ENCODE assay signal across 15 mouse cellular contexts in genomic region chr7:4777851-4778637, GRCm38 (mm10). TPM values are rescaled to one million over a fixed set of nuclear protein-coding genes. Genes with fewer than 3 reads are reported as not detected.
DNase-seq lines count a peak whose midpoint lies in the region; ATAC-seq and TF ChIP-seq lines count a peak whose summit lies in the region.
"Had no signal": no experiment of that assay in that cellular context is flagged by ENCODE, and none has a peak within 500 bp of the region (broad histone marks: within the 10 kb centered on the region; RNA-seq: fewer than 3 reads in every experiment).

No protein-coding gene starts in this region.

- peaks cover 84% of the 10 kb centered on the region for H3K27me3 ChIP-seq in hindbrain, embryonic 10.5 days (ENCODE audit: insufficient read depth, poor library complexity, severe bottlenecking)
- peaks cover 51% of the 10 kb centered on the region for H3K27me3 ChIP-seq in hindbrain, embryonic 14.5 days (ENCODE audit: control insufficient read depth, insufficient read depth, low read length)
- H3K27me3 ChIP-seq in midbrain, embryonic 11.5 days (ENCODE audit: control insufficient read depth, insufficient read depth, low read length), result peaks cover 37% of the 10 kb centered on the region
- peaks cover 63% of the 10 kb centered on the region for H3K27me3 ChIP-seq in midbrain, embryonic 13.5 days
- peaks cover 71% of the 10 kb centered on the region for H3K27me3 ChIP-seq in limb, embryonic 15.5 days

- WGBS in hindbrain, embryonic 10.5 days, result 3% methylated on average over 20 of the region's 20 CpGs
- 4% methylated on average over 19 of the region's 20 CpGs for WGBS in hindbrain, embryonic 14.5 days
- 5% methylated on average over 20 of the region's 20 CpGs for WGBS in midbrain, embryonic 11.5 days
- WGBS in midbrain, embryonic 13.5 days, result 6% methylated on average over 15 of the region's 20 CpGs
- 7% methylated on average over 20 of the region's 20 CpGs for WGBS in limb, embryonic 15.5 days

- no peak for TF ChIP-seq CTCF in embryonic fibroblast, embryonic 13.5 days (IDR thresholded peaks at IDR 0.05; ENCODE audit: borderline replicate concordance, insufficient read depth, low read length)

- H3K4me2 ChIP-seq in hindbrain, embryonic 14.5 days (replicated peaks), result no peak overlapping the region
- no peak overlapping the region for H3K4me2 ChIP-seq in midbrain, embryonic 11.5 days
- no peak overlapping the region for H3K4me2 ChIP-seq in midbrain, embryonic 13.5 days (replicated peaks)
- peak overlapping the region; percentile 15; the same call in 1 of the 2 replicates for H3K4me2 ChIP-seq in limb, embryonic 15.5 days

- H3K9ac ChIP-seq in hindbrain, embryonic 14.5 days, result no peak overlapping the region
- H3K9ac ChIP-seq in midbrain, embryonic 11.5 days (ENCODE audit: low read length), result no peak overlapping the region
- H3K9ac ChIP-seq in midbrain, embryonic 13.5 days (replicated peaks), result no peak overlapping the region
- H3K9ac ChIP-seq in limb, embryonic 15.5 days, result no peak overlapping the region
- H3K9ac ChIP-seq: liver, embryonic 14.5 days had no signal

- ATAC-seq in hindbrain, embryonic 14.5 days (ENCODE audit: low FRiP score), result no peak
- peak; percentile 31; the same call in 1 of the 2 replicates for ATAC-seq in midbrain, embryonic 11.5 days (ENCODE audit: low FRiP score)
- no peak for ATAC-seq in midbrain, embryonic 13.5 days
- 0 out of 2 replicates have a peak, but pooled peaks have one; percentile 11 for ATAC-seq in limb, embryonic 15.5 days (ENCODE audit: insufficient number of reproducible peaks, low FRiP score, low TSS enrichment, low read depth)
- ATAC-seq in frontal cortex, adult (ENCODE audit: low TSS enrichment), result no peak
- ATAC-seq: CD4-positive, CD25-positive, alpha-beta regulatory T cell, adult 4 months had no signal

- DNase-seq in hindbrain, embryonic 10.5 days (ENCODE audit: low spot score), result no peak
- DNase-seq in hindbrain, embryonic 14.5 days (ENCODE audit: low spot score), result no peak
- DNase-seq in midbrain, embryonic 11.5 days (ENCODE audit: low spot score, missing footprints), result no peak
- DNase-seq in gastrocnemius, postnatal 4 days (ENCODE audit: low spot score in 2 of 2), result no peak
- DNase-seq: cerebellum, adult 18-20 months had no signal

- peak overlapping the region; percentile 44 for H3K4me3 ChIP-seq in hindbrain, embryonic 10.5 days
- H3K4me3 ChIP-seq in hindbrain, embryonic 14.5 days (replicated peaks; ENCODE audit: low read length), result no peak overlapping the region
- H3K4me3 ChIP-seq in midbrain, embryonic 11.5 days (ENCODE audit: low read depth, low read length), result no peak overlapping the region
- no peak overlapping the region for H3K4me3 ChIP-seq in midbrain, embryonic 13.5 days (replicated peaks)
- H3K4me3 ChIP-seq in embryonic fibroblast, embryonic 13.5 days (ENCODE audit: insufficient read depth, low read length), result peak overlapping the region; percentile 26
- peak overlapping the region; percentile 38; the same call in 1 of the 2 replicates for H3K4me3 ChIP-seq in limb, embryonic 15.5 days

- 0 out of 2 replicates have a peak, but pooled peaks cover 6% of the 10 kb centered on the region for H3K9me3 ChIP-seq in hindbrain, embryonic 10.5 days
- no peaks in the 10 kb centered on the region for H3K9me3 ChIP-seq in hindbrain, embryonic 14.5 days (ENCODE audit: control insufficient read depth, low read length)
- H3K9me3 ChIP-seq in midbrain, embryonic 11.5 days (ENCODE audit: control insufficient read depth, low read length), result no peaks in the 10 kb centered on the region
- no peaks in the 10 kb centered on the region for H3K9me3 ChIP-seq in midbrain, embryonic 13.5 days
- H3K9me3 ChIP-seq in limb, embryonic 15.5 days, result no peaks in the 10 kb centered on the region

- no peaks in the 10 kb centered on the region for H3K36me3 ChIP-seq in hindbrain, embryonic 10.5 days
- no peaks in the 10 kb centered on the region for H3K36me3 ChIP-seq in hindbrain, embryonic 14.5 days (replicated peaks; ENCODE audit: control insufficient read depth, insufficient read depth)
- H3K36me3 ChIP-seq in midbrain, embryonic 11.5 days (ENCODE audit: control insufficient read depth, insufficient read depth, low read length), result no peaks in the 10 kb centered on the region
- H3K36me3 ChIP-seq in midbrain, embryonic 13.5 days, result no peaks in the 10 kb centered on the region
- no peaks in the 10 kb centered on the region for H3K36me3 ChIP-seq in limb, embryonic 15.5 days

- TF ChIP-seq POLR2A in embryonic fibroblast, embryonic 13.5 days (IDR thresholded peaks at IDR 0.05; ENCODE audit: low read depth, low read length), result no peak; the same call in 1 of the 2 replicates

- H3K27ac ChIP-seq in hindbrain, embryonic 10.5 days, result peak overlapping the region; percentile 59
- H3K27ac ChIP-seq in hindbrain, embryonic 14.5 days, result no peak overlapping the region
- no peak overlapping the region for H3K27ac ChIP-seq in midbrain, embryonic 11.5 days (ENCODE audit: low read depth, low read length)
- no peak overlapping the region for H3K27ac ChIP-seq in midbrain, embryonic 13.5 days
- peak overlapping the region; percentile 10; the same call in 1 of the 2 replicates for H3K27ac ChIP-seq in embryonic fibroblast, embryonic 13.5 days (ENCODE audit: insufficient read depth, low read length)
- no peak overlapping the region for H3K27ac ChIP-seq in limb, embryonic 15.5 days
- H3K27ac ChIP-seq: liver, embryonic 14.5 days had no signal

- peaks cover 33% of the 10 kb centered on the region for H3K4me1 ChIP-seq in hindbrain, embryonic 10.5 days (replicated peaks)
- 0 out of 2 replicates have a peak, but pooled peaks cover 5% of the 10 kb centered on the region for H3K4me1 ChIP-seq in hindbrain, embryonic 14.5 days (replicated peaks; ENCODE audit: control insufficient read depth, insufficient read depth, low read length)
- peaks cover 9% of the 10 kb centered on the region for H3K4me1 ChIP-seq in midbrain, embryonic 11.5 days (ENCODE audit: control insufficient read depth, insufficient read depth, low read length)
- H3K4me1 ChIP-seq in midbrain, embryonic 13.5 days (replicated peaks), result peaks cover 9% of the 10 kb centered on the region
- peaks cover 7% of the 10 kb centered on the region for H3K4me1 ChIP-seq in embryonic fibroblast, embryonic 13.5 days (ENCODE audit: control insufficient read depth, insufficient read depth, low read length)
- peaks cover 22% of the 10 kb centered on the region for H3K4me1 ChIP-seq in limb, embryonic 15.5 days

RNA-seq across cellular contexts. Expression of gene Il11, which starts 4.6 kb away (rescaled TPM):
- 0.44 and 0.96 TPM in 2 replicates for polyA plus RNA-seq in hindbrain, embryonic 10.5 days (2016; fragmentation: Nextera tagmentation; extraction: Ambion mirVana)
- 0.35 and 0.41 TPM in 2 replicates for polyA plus RNA-seq in hindbrain, embryonic 14.5 days (2014; fragmentation: Nextera tagmentation; extraction: Ambion mirVana)
- polyA plus RNA-seq in midbrain, embryonic 11.5 days (2014; fragmentation: Nextera tagmentation; extraction: Ambion mirVana), result 0.07 TPM in 1 of 2 replicates, not detected in the other
- polyA plus RNA-seq in midbrain, embryonic 13.5 days (2015; fragmentation: Nextera tagmentation; extraction: Ambion mirVana), result 0.48 and 1.1 TPM in 2 replicates
- 3.3 and 7.8 TPM in 2 replicates for polyA plus RNA-seq in embryonic fibroblast, embryonic 13.5 days (2011; ENCODE audit: insufficient read length, low read depth, missing spikeins)
- 0.49 and 0.63 TPM in 2 replicates for polyA plus RNA-seq in limb, embryonic 15.5 days (2015; fragmentation: Nextera tagmentation; extraction: Ambion mirVana)
- under 1 TPM; 0.18 to 0.29 TPM for total RNA-seq in gastrocnemius, postnatal 4 days (2021)
- total RNA-seq: gastrocnemius, postnatal 25 days; heart, postnatal 36 days had no signal

RNA-seq across cellular contexts. Expression of gene Tmem190, which starts 4.7 kb away (rescaled TPM):
- polyA plus RNA-seq in hindbrain, embryonic 10.5 days (2016; fragmentation: Nextera tagmentation; extraction: Ambion mirVana), result 0.30 TPM in 1 of 2 replicates, not detected in the other
- not detected in 2 replicates for polyA plus RNA-seq in hindbrain, embryonic 14.5 days (2014; fragmentation: Nextera tagmentation; extraction: Ambion mirVana)
- not detected in 2 replicates for polyA plus RNA-seq in midbrain, embryonic 11.5 days (2014; fragmentation: Nextera tagmentation; extraction: Ambion mirVana)
- polyA plus RNA-seq in midbrain, embryonic 13.5 days (2015; fragmentation: Nextera tagmentation; extraction: Ambion mirVana), result 0.45 TPM in 1 of 2 replicates, not detected in the other
- not detected in 2 replicates for polyA plus RNA-seq in embryonic fibroblast, embryonic 13.5 days (2011; ENCODE audit: insufficient read length, low read depth, missing spikeins)
- polyA plus RNA-seq in limb, embryonic 15.5 days (2015; fragmentation: Nextera tagmentation; extraction: Ambion mirVana), result 0.38 and 0.68 TPM in 2 replicates
- not detected for total RNA-seq in gastrocnemius, postnatal 4 days (2021)
- total RNA-seq: gastrocnemius, postnatal 25 days; heart, postnatal 36 days; layer of hippocampus, postnatal 25 days had no signal
- polyA plus RNA-seq: CD4-positive, CD25-positive, alpha-beta regulatory T cell, adult 4 months; cortical plate, adult 2 months; liver, embryonic 14.5 days had no signal

RNA-seq across cellular contexts. Expression of gene Fam71e2, which starts 6.9 kb away (rescaled TPM):
- polyA plus RNA-seq in hindbrain, embryonic 10.5 days (2016; fragmentation: Nextera tagmentation; extraction: Ambion mirVana), result not detected in 2 replicates
- polyA plus RNA-seq in hindbrain, embryonic 14.5 days (2014; fragmentation: Nextera tagmentation; extraction: Ambion mirVana), result not detected in 2 replicates
- polyA plus RNA-seq in midbrain, embryonic 11.5 days (2014; fragmentation: Nextera tagmentation; extraction: Ambion mirVana), result not detected in 2 replicates
- not detected in 2 replicates for polyA plus RNA-seq in midbrain, embryonic 13.5 days (2015; fragmentation: Nextera tagmentation; extraction: Ambion mirVana)
- polyA plus RNA-seq in embryonic fibroblast, embryonic 13.5 days (2011; ENCODE audit: insufficient read length, low read depth, missing spikeins), result not detected in 2 replicates
- not detected in 2 replicates for polyA plus RNA-seq in limb, embryonic 15.5 days (2015; fragmentation: Nextera tagmentation; extraction: Ambion mirVana)
- total RNA-seq in gastrocnemius, postnatal 4 days (2021), result not detected
- total RNA-seq: gastrocnemius, postnatal 25 days; heart, postnatal 36 days; layer of hippocampus, postnatal 25 days had no signal
- polyA plus RNA-seq: CD4-positive, CD25-positive, alpha-beta regulatory T cell, adult 4 months; cortical plate, adult 2 months; liver, embryonic 14.5 days had no signal

RNA-seq across cellular contexts. Expression of gene Tmem238, which starts 11.4 kb away (rescaled TPM):
- polyA plus RNA-seq in hindbrain, embryonic 10.5 days (2016; fragmentation: Nextera tagmentation; extraction: Ambion mirVana), result 2.6 and 4.3 TPM in 2 replicates
- polyA plus RNA-seq in hindbrain, embryonic 14.5 days (2014; fragmentation: Nextera tagmentation; extraction: Ambion mirVana), result 3.2 and 4.1 TPM in 2 replicates
- 1.3 and 1.4 TPM in 2 replicates for polyA plus RNA-seq in midbrain, embryonic 11.5 days (2014; fragmentation: Nextera tagmentation; extraction: Ambion mirVana)
- 2.5 and 3.0 TPM in 2 replicates for polyA plus RNA-seq in midbrain, embryonic 13.5 days (2015; fragmentation: Nextera tagmentation; extraction: Ambion mirVana)
- 4.3 and 5.3 TPM in 2 replicates for polyA plus RNA-seq in embryonic fibroblast, embryonic 13.5 days (2011; ENCODE audit: insufficient read length, low read depth, missing spikeins)
- 14.1 and 15.7 TPM in 2 replicates for polyA plus RNA-seq in limb, embryonic 15.5 days (2015; fragmentation: Nextera tagmentation; extraction: Ambion mirVana)
- 1 to 10 TPM; 3.7 to 5.2 TPM for total RNA-seq in gastrocnemius, postnatal 4 days (2021)

RNA-seq across cellular contexts. Expression of gene Rpl28, which starts 14.6 kb away (rescaled TPM):
- polyA plus RNA-seq in hindbrain, embryonic 10.5 days (2016; fragmentation: Nextera tagmentation; extraction: Ambion mirVana), result 378 and 382 TPM in 2 replicates
- 175 and 192 TPM in 2 replicates for polyA plus RNA-seq in hindbrain, embryonic 14.5 days (2014; fragmentation: Nextera tagmentation; extraction: Ambion mirVana)
- 203 and 211 TPM in 2 replicates for polyA plus RNA-seq in midbrain, embryonic 11.5 days (2014; fragmentation: Nextera tagmentation; extraction: Ambion mirVana)
- polyA plus RNA-seq in midbrain, embryonic 13.5 days (2015; fragmentation: Nextera tagmentation; extraction: Ambion mirVana), result 224 and 265 TPM in 2 replicates
- 404 and 438 TPM in 2 replicates for polyA plus RNA-seq in embryonic fibroblast, embryonic 13.5 days (2011; ENCODE audit: insufficient read length, low read depth, missing spikeins)
- polyA plus RNA-seq in limb, embryonic 15.5 days (2015; fragmentation: Nextera tagmentation; extraction: Ambion mirVana), result 298 and 362 TPM in 2 replicates
- total RNA-seq in gastrocnemius, postnatal 4 days (2021), result 1,000 to 10,000 TPM; 1,080 to 1,143 TPM

Comparison
In these comparisons a context has a peak if more than half of its experiments do, and no peak if none do; other contexts are left out.
1. H3K27ac ChIP-seq: peak in hindbrain, embryonic 10.5 days (single experiment) and embryonic fibroblast, embryonic 13.5 days (single experiment); none in hindbrain, embryonic 14.5 days (single experiment), midbrain, embryonic 11.5 days (single experiment), midbrain, embryonic 13.5 days (single experiment) and limb, embryonic 15.5 days (single experiment).
2. H3K4me3 ChIP-seq: peak in hindbrain, embryonic 10.5 days (single experiment), embryonic fibroblast, embryonic 13.5 days (single experiment) and limb, embryonic 15.5 days (single experiment); none in hindbrain, embryonic 14.5 days (single experiment), midbrain, embryonic 11.5 days (single experiment) and midbrain, embryonic 13.5 days (single experiment).
3. ATAC-seq: peak in midbrain, embryonic 11.5 days (single experiment) and limb, embryonic 15.5 days (single experiment); none in hindbrain, embryonic 14.5 days (single experiment), midbrain, embryonic 13.5 days (single experiment) and frontal cortex, adult (single experiment).